Mouse (Mus musculus) kidney, adult 2 months (tissue): ENCODE data around the gene Tdrd6.

Source experiments
- CTCF ChIP-seq: fragments of 200-500 bp; conservative IDR thresholded peaks from 2 replicates; pipeline ENCODE4 v1.5.1; 2011; ENCODE audit warnings: low read depth, mild to moderate bottlenecking, control low read depth, low read length, moderate library complexity, mixed read lengths; ENCODE audit not compliant: insufficient read depth, insufficient read length
- POLR2A ChIP-seq: fragments of 200-500 bp; IDR thresholded peaks from one replicate; pipeline ENCODE4 v1.6.1; 2011; ENCODE audit warnings: low read depth, low read length, control low read depth

DNA sequence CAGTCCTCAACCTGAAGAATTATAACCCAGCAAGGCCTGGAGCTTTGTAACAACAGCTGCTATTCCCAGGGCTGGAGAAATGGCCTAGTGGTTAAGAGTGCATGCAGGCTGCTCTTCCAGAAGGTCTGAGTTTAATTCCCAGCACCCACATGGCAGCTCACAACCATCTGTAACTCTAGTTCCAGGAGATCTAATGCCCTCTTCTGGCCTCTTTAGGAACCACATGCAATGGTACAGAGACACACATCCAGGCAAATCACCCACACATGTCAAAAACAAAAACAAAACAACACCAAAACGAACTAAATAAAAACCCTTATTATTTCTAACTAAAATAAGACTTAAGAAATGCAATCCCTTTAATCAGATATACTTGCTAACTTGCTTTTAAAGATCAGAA lies 10.7 kb upstream of the Tdrd6 start:
- TF ChIP-seq CTCF = no peak
- TF ChIP-seq POLR2A = no peak
